Mouse (Mus musculus): ENCODE results near the gene Eml4. TPM values are rescaled to one million over a fixed set of nuclear protein-coding genes. Genes with fewer than 3 reads are reported as not detected.

Gene Eml4
- polyA plus RNA-seq, 1 experiment from 2014 or later, result 32.3 TPM

DNA sequence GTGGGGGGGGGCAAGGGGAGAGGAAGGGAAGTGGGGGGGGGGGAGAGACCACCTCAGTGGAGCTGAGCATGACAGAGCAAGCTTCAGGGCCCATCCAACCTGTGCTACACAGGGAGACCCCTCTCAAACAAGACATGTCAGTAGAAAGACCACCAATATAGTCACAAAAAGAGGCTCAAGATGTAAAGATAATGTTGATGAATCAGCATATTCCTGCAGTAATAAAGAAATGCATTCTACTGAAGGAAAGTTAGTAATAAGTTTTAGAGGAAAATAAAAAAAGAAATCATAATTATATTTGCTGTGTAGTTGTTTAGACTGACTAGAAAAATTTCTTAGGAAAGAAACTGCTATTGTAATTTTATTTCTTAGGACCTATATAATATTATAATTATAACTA is 23.4 kb downstream of the Eml4 start:
- Histone ChIP-seq H3K4me1 (replicated peaks) (peaks cover 14% of the 10 kb centered on the region), H3K27ac (no peak overlapping the region), H3K36me3 (no peaks in the 10 kb centered on the region), H3K27me3 (no peaks in the 10 kb centered on the region), H3K9me3 (no peaks in the 10 kb centered on the region), H3K4me3 (no peak overlapping the region), H3K4me2 (no peak overlapping the region), H3K9ac (no peak overlapping the region)
- no peak for ATAC-seq (ENCODE audit: low FRiP score)

DNA sequence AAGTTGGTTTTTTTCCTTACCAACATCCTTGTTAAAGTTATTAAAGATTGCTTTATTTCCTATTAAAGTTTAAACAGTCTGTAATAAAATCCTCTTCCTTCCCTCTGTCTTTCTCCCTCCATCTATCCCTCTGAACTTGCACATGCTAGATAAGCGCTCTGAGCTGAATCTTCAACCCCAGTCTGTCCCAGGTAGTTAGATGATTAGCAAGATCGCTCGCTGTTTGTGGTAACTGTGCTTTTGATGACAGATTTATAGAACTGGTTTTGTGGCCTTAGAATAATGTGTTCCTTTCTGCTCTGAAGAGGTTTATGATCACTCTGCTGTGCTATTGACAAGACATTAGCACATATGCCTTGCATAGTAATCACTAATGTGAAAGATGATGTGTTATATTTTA is 25.1 kb downstream of the Eml4 start:
- Histone ChIP-seq H3K27ac (no peak overlapping the region), H3K9me3 (no peaks in the 10 kb centered on the region), H3K9ac (no peak overlapping the region), H3K36me3 (no peaks in the 10 kb centered on the region), H3K4me2 (no peak overlapping the region), H3K27me3 (no peaks in the 10 kb centered on the region), H3K4me3 (no peak overlapping the region), H3K4me1 (replicated peaks) (peaks cover 14% of the 10 kb centered on the region)
- ATAC-seq (ENCODE audit: low FRiP score), result no peak
- 81% methylated on average over 3 of the region's 3 CpGs for WGBS

DNA sequence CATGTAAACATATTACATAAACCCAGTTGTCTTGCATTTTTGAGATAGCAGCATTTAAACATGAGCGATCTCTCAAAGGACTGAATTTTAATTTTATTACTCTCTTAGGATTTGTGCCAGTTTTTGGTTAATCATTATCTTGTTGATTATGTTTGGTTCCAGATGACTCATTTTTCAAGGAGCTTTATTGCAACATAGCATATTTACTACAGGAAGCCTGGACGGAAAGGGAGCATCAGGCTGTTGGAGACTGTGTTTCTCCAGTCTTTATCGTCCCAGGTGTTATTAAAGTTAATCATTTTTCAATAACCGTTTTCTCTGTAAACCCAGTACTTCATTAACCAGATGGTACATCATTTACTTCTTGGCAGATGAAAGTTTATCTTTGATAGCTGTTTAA is 26.1 kb downstream of the Eml4 start:
- Histone ChIP-seq H3K9me3 (no peaks in the 10 kb centered on the region), H3K27ac (no peak overlapping the region), H3K4me3 (no peak overlapping the region), H3K4me1 (replicated peaks) (peaks cover 14% of the 10 kb centered on the region), H3K27me3 (no peaks in the 10 kb centered on the region), H3K4me2 (no peak overlapping the region), H3K9ac (no peak overlapping the region), H3K36me3 (no peaks in the 10 kb centered on the region)
- ATAC-seq (ENCODE audit: low FRiP score), result no peak
- WGBS, result 73% methylated on average over 4 of the region's 4 CpGs

DNA sequence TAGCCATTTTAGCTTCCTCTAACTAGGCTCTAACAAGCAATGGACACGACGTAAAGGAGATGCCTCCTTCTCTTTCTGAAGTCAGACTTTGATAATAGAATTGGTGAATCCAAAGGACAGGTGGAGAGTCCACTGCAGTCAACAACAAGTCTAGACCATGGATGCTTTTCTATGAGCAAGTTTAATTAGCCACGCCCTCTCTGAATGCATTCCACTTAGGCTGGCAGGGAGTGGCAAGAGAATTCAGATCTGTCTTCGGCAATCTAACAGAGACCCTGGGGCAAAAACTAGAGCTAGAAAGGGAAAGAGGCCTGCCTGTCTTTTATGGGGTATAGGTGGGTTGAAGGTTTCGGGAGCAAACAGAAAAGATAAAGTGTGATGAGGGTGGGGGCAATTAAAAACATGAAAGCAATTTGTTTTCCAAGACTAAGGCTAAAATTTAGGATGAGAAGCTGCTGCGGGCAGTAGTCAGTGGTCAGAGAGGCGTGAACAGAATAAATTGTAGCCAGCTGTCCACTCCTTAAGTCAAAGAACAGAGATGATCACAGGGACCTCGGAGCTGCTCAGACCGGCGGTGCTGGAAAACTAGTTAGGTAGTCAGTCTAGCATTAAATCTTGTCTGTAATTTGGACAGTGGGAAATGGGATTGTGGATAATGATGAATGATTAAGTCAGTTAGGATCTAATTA is 27.2 kb downstream of the Eml4 start:
- H3K4me3 ChIP-seq, result no peak overlapping the region
- 0 out of 2 replicates have a peak overlapping the region, but pooled peaks have one; percentile 10 for H3K4me2 ChIP-seq
- 55% methylated on average over 10 of the region's 10 CpGs for WGBS
- H3K36me3 ChIP-seq, result no peaks in the 10 kb centered on the region
- peaks cover 19% of the 10 kb centered on the region for H3K4me1 ChIP-seq (replicated peaks)
- no peak; the same call in 1 of the 2 replicates for ATAC-seq (ENCODE audit: low FRiP score)
- no peak overlapping the region for H3K27ac ChIP-seq
- H3K9ac ChIP-seq, result no peak overlapping the region
- no peaks in the 10 kb centered on the region for H3K27me3 ChIP-seq
- no peaks in the 10 kb centered on the region for H3K9me3 ChIP-seq

DNA sequence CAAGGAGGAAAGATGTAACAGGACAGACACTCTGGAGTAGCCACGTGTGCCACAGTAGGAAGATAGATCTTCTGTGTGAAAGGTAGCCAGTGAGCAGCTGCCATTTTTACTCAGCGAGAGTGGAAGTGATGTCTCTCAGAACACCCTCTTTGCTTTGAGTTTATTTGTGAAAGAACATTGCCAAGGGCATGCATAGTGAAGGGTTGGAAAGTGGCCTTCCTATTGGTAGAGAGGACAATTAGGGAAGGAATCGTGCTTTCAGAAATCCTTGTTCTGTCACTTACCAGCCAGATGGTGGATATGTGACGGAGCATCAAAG is 27.7 kb downstream of the Eml4 start:
- Histone ChIP-seq H3K27ac (no peak overlapping the region), H3K9me3 (no peaks in the 10 kb centered on the region), H3K27me3 (no peaks in the 10 kb centered on the region), H3K4me3 (no peak overlapping the region), H3K4me1 (replicated peaks) (peaks cover 21% of the 10 kb centered on the region), H3K4me2 (peak overlapping the region; percentile 10; the same call in 1 of the 2 replicates), H3K9ac (no peak overlapping the region), H3K36me3 (no peaks in the 10 kb centered on the region)
- no peak for ATAC-seq (ENCODE audit: low FRiP score)
- 44% methylated on average over 4 of the region's 4 CpGs for WGBS

DNA sequence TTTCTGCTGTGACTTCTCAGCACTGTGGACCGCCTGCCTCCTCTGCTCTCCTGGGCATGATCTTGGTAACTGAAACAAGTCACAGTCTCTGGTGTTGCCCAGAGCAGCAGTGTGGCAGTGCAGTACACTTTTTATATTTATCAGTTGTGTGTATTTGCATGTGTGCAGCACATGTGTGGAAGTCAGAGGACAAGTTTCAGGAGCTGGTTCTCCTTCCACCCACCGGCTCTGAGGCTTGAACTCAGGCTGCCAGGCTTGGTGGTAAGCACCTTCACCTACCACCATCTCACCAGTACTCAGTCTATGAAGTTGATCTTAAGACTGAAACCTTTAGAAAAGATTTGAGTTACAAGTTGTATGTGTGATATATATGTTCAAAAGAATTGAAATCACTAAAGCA is 28.6 kb downstream of the Eml4 start:
- H3K4me2 ChIP-seq, result no peak overlapping the region
- 95% methylated on average over 2 of the region's 2 CpGs for WGBS

DNA sequence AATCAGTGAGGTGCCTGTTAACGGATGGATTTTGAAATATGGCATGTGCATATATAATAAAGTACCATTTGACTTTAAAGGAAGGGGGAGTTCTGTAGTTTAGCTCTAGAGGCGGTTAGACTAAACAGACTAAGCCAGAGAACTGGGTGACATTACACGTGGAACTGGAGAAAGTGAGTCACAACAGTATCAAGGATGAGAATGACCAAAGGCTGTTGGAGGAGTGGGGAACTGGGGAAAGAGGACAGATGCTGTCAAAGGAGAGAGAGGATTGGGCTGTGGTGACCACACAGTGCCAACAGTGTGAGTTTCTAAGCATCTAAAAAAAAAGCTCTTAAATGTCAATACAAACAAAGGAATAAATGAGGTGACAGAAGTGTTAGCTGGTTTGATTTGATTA is 29.1 kb downstream of the Eml4 start:
- Histone ChIP-seq H3K4me1 (replicated peaks) (peaks cover 21% of the 10 kb centered on the region), H3K9ac (no peak overlapping the region), H3K27me3 (no peaks in the 10 kb centered on the region), H3K27ac (no peak overlapping the region), H3K4me3 (no peak overlapping the region), H3K4me2 (no peak overlapping the region), H3K9me3 (no peaks in the 10 kb centered on the region), H3K36me3 (no peaks in the 10 kb centered on the region)
- no peak for ATAC-seq (ENCODE audit: low FRiP score)
- WGBS, result 87% methylated on average over 3 of the region's 3 CpGs

More for the DNA sequence above, 28.6 kb downstream of the Eml4 start:
- H3K4me1 ChIP-seq (replicated peaks), result peaks cover 21% of the 10 kb centered on the region
- no peaks in the 10 kb centered on the region for H3K36me3 ChIP-seq
- no peak for ATAC-seq (ENCODE audit: low FRiP score)
- H3K27me3 ChIP-seq, result no peaks in the 10 kb centered on the region
- H3K4me3 ChIP-seq, result no peak overlapping the region
- H3K9ac ChIP-seq, result no peak overlapping the region
- no peaks in the 10 kb centered on the region for H3K9me3 ChIP-seq
- H3K27ac ChIP-seq, result no peak overlapping the region

DNA sequence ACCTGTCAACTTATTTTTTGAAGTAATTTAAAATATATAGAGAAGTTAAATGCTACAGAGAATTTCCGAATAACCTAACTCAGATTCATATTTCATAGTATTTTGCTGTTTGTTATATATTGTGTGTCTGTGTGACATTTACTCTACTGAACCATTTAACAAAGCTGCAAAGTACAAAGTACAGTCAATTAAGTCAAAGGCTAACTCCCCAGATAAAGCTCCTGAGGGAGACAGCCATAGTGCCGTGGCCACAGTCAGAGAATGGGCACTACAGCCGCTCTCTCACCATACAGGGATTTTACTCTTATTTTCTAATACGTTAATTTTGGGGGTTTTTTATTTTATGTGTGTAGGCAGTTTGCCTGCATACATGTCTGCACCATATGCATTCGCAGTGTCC is 32.0 kb downstream of the Eml4 start:
- no peak for ATAC-seq (ENCODE audit: low FRiP score)
- 90% methylated on average over 5 of the region's 5 CpGs for WGBS
- no peaks in the 10 kb centered on the region for H3K36me3 ChIP-seq
- H3K27me3 ChIP-seq, result no peaks in the 10 kb centered on the region
- no peak overlapping the region for H3K9ac ChIP-seq
- H3K9me3 ChIP-seq, result no peaks in the 10 kb centered on the region
- H3K4me1 ChIP-seq (replicated peaks), result peaks cover 19% of the 10 kb centered on the region
- H3K4me2 ChIP-seq, result no peak overlapping the region
- no peak overlapping the region for H3K4me3 ChIP-seq
- H3K27ac ChIP-seq, result no peak overlapping the region

DNA sequence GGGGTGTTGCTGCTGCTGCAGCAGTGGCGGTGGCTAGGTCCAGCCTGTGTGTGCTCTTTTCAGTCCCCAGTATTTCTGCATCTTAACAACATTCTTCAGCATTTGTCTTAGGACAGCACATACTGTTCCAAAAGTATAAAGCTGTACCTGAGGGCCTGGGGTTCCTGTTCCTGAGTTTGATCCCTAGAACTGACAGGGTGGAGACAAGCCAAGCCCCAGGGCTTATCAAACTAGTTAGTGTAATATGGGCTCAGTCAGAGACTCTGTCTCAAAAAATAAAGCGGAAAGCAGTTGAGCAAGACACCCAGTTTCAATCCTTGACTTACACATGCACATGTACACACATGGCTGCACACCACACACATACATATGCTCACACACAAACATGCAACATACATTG is 34.2 kb downstream of the Eml4 start:
- H3K4me1 ChIP-seq (replicated peaks), result peaks cover 7% of the 10 kb centered on the region
- no peaks in the 10 kb centered on the region for H3K9me3 ChIP-seq
- ATAC-seq (ENCODE audit: low FRiP score), result no peak
- no peak overlapping the region for H3K4me3 ChIP-seq
- H3K9ac ChIP-seq, result no peak overlapping the region
- no peak overlapping the region for H3K4me2 ChIP-seq
- H3K27me3 ChIP-seq, result no peaks in the 10 kb centered on the region
- H3K27ac ChIP-seq, result no peak overlapping the region
- WGBS, result 96% methylated on average over 2 of the region's 2 CpGs
- H3K36me3 ChIP-seq, result no peaks in the 10 kb centered on the region

DNA sequence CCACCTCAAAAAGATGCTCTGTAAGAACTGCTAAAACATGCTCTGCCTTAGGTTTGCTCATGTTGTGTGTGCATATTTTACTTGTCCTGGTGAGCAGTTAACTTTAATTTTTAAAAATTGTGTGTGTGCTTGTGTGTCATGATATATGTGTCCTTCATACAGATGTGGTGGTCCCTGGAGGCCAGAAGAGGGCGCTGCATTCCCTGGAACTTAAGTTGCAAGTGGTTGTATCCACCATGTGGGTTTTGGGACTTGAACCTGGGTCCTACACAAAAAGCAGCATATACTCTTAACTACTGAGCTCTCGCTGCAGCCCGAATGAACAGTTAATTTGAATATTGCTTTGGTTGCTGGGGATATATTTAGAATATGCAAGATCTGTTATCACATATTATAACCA is 36.4 kb downstream of the Eml4 start:
- ATAC-seq (ENCODE audit: low FRiP score), result no peak
- Histone ChIP-seq H3K27me3 (no peaks in the 10 kb centered on the region), H3K27ac (no peak overlapping the region), H3K4me3 (no peak overlapping the region), H3K9me3 (no peaks in the 10 kb centered on the region), H3K9ac (no peak overlapping the region), H3K36me3 (no peaks in the 10 kb centered on the region), H3K4me1 (replicated peaks) (peaks cover 3% of the 10 kb centered on the region), H3K4me2 (no peak overlapping the region)
- 82% methylated on average over 3 of the region's 3 CpGs for WGBS

DNA sequence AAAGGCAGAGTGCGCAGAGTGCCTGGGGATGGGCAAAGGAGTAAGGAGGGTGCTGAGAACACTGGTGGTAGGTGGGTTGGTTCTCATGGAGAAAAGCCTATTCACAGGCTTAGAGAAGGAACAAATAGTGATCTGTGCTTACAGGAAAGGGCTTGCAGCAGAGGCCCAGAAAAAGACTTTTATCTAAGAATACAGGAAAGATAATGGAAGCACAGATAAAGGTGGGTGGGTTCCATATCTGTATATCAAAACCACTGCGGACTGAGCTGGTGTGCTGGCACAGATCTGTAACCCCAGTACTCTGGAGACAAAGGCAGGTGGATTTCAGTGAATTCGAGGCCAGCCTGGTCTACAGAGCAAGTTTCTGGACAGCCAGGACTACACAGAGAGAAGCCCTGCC is 43.3 kb downstream of the Eml4 start:
- ATAC-seq (ENCODE audit: low FRiP score), result no peak
- Histone ChIP-seq H3K4me2 (no peak overlapping the region), H3K9ac (no peak overlapping the region), H3K36me3 (no peaks in the 10 kb centered on the region), H3K4me1 (replicated peaks) (peaks cover 9% of the 10 kb centered on the region; the same call in 1 of the 2 replicates), H3K27ac (no peak overlapping the region), H3K4me3 (no peak overlapping the region), H3K9me3 (no peaks in the 10 kb centered on the region), H3K27me3 (no peaks in the 10 kb centered on the region)
- 91% methylated on average over 3 of the region's 3 CpGs for WGBS

DNA sequence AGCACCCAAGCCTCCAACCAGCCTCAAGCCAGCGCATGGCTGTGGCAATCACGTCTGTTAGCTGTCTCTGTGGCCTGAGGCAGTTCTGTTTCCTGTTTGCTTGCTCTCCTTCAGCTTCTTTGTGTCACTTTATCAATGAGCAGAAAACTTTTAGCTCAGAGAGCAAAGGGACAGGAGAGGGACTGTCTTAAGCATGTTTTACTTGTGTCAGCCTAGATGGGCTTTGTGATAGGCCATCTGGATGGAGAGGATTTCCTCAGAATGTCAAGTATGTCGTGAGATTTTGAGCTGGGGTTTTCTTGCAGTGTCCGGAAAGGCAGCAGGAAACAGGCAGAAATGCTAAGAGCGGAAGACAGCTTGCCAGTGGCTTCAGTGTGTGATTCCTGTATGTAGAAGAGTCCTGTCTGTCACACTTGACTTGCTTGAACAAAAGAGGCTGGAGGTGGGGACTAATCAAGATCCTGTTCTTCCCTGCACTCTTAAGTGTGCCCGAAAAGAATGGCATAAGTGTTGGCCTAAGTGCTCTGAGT is 46.9 kb downstream of the Eml4 start:
- H3K4me2 ChIP-seq, result no peak overlapping the region
- no peak overlapping the region for H3K9ac ChIP-seq
- H3K27me3 ChIP-seq, result no peaks in the 10 kb centered on the region
- no peaks in the 10 kb centered on the region for H3K36me3 ChIP-seq
- WGBS, result 64% methylated on average over 6 of the region's 6 CpGs
- no peak overlapping the region for H3K4me3 ChIP-seq
- H3K4me1 ChIP-seq (replicated peaks), result peaks cover 8% of the 10 kb centered on the region; the same call in 1 of the 2 replicates
- H3K9me3 ChIP-seq, result no peaks in the 10 kb centered on the region
- peak overlapping the region; percentile 62 for H3K27ac ChIP-seq
- ATAC-seq (ENCODE audit: low FRiP score), result no peak

DNA sequence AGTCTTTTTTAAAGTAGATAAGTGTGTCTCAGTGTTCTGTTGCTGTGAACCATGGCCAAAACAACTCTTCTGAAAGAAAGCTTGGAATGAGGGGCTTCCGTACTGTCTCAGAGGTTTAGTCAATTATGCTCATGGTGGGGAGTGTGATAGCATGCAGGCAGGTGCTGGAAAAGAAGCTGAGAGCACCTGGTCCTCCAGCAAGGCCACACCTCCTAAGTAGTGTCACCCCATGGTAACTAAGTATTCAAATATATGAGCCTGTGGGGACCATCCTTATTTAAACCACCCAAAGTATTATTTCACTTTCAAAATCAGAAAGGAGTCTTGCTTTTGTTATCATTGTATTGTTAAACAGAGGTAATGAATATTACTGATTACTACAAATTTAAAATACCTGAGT is 48.0 kb downstream of the Eml4 start:
- Histone ChIP-seq H3K9ac (no peak overlapping the region), H3K4me3 (no peak overlapping the region), H3K36me3 (peaks cover 8% of the 10 kb centered on the region), H3K27me3 (no peaks in the 10 kb centered on the region), H3K27ac (no peak overlapping the region), H3K4me2 (no peak overlapping the region), H3K4me1 (replicated peaks) (peaks cover 5% of the 10 kb centered on the region; the same call in 1 of the 2 replicates), H3K9me3 (no peaks in the 10 kb centered on the region)
- 91% methylated on average over 1 of the region's 1 CpGs for WGBS
- ATAC-seq (ENCODE audit: low FRiP score), result no peak
